Mouse (Mus musculus): ENCODE measurements around the gene Oxnad1.

GRCm38 (mm10) chr14:32144734-32145133 lies 59.6 kb downstream of the Oxnad1 start:
- no peak for TF ChIP-seq CTCF (conservative IDR thresholded peaks at IDR 0.05; ENCODE audit: insufficient read depth, insufficient read length, low read depth, low read length)
- no peak for TF ChIP-seq POLR2A (IDR thresholded peaks at IDR 0.05; ENCODE audit: low read depth, low read length)
